Mouse (Mus musculus) olfactory bulb, adult 2 months (tissue): ENCODE results near the gene Zfp706. TPM values are rescaled to one million over a fixed set of nuclear protein-coding genes. Genes with fewer than 3 reads are reported as not detected.

Source experiments
- H3K27ac ChIP-seq: fragments of 200-500 bp; 2 replicates; pipeline ENCODE4 v1.5.1; 2012; ENCODE audit warnings: low read depth, low read length; ENCODE audit not compliant: insufficient read depth
- H3K4me1 ChIP-seq: fragments of 200-500 bp; 2 replicates; pipeline ENCODE4 v1.6.1; 2012; ENCODE audit warnings: low read length; ENCODE audit not compliant: control insufficient read depth, insufficient read depth
- H3K4me3 ChIP-seq: fragments of 200-500 bp; 2 replicates; pipeline ENCODE4 v1.5.1; 2012; ENCODE audit warnings: mild to moderate bottlenecking, low read depth, low read length, moderate library complexity; ENCODE audit not compliant: insufficient read depth
- CTCF ChIP-seq: fragments of 200-500 bp; IDR thresholded peaks from 2 replicates; pipeline ENCODE4 v1.5.1; 2012; ENCODE audit warnings: low read depth, mild to moderate bottlenecking, low read length, moderate library complexity; ENCODE audit not compliant: insufficient read depth
- POLR2A ChIP-seq: fragments of 200-500 bp; IDR thresholded peaks from 2 replicates; pipeline ENCODE4 v1.6.1; 2012; ENCODE audit warnings: mild to moderate bottlenecking, low read depth, low read length, moderate library complexity; ENCODE audit not compliant: insufficient read depth
- WGBS: fragments of 180-500 bp; shearing (Covaris S2); methylation state at CpG from one replicate; pipeline ENCODE4 v1.1.7; 2018; 5-methylcytosine and 5-hydroxymethylcytosine counted together
- polyA plus RNA-seq: library from polyadenylated mRNA; stranded (reverse); fragments of >200 nt; gene quantifications from 2 replicates; pipeline ENCODE4 v1.2.4, GENCODE M21; 2012; ENCODE audit warnings: low replicate concordance; ENCODE audit not compliant: missing spikeins, insufficient read depth, insufficient read length

The Zfp706 gene
- polyA plus RNA-seq, 1 experiment: not detected

DNA sequence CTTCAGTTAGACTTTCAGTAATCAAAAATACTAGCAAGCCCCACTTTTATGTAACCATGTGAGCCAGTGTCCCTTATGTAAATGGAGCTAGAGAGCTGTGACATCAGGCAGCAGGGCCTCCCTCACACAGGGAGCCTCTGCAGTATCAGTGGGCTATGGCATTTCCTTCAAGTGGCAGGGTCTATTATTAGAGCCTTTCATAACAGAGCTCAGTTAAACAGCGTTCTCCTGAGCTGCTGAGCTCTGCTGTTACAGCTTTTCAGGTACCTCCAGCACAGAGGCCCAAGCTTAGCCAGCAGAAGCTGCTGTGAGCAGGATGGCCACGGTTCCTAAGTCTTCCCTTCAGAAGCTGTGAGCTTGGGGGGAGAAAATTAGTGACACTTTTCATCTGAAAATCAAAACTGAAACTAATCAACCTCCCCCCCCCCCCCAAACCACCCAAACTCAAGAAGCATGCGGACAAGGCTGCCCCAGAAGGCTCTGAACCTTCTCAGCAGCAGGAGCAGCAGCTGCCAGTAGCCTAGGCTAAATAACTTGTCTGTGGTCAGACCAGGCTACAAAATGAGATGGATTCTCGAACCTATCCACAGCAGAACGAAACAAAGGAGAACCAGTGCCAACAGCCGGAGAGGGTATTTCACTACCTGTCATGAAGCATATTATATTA, 20.2 kb downstream of the Zfp706 start:
- Histone ChIP-seq H3K27ac (peak overlapping the region; percentile 6; the same call in 1 of the 2 replicates), H3K4me1 (peaks cover 4% of the 10 kb centered on the region; the same call in 1 of the 2 replicates), H3K4me3 (no peak overlapping the region)
- TF ChIP-seq CTCF: no peak
- TF ChIP-seq POLR2A: no peak
- 49% methylated on average over 6 of the region's 6 CpGs for WGBS

DNA sequence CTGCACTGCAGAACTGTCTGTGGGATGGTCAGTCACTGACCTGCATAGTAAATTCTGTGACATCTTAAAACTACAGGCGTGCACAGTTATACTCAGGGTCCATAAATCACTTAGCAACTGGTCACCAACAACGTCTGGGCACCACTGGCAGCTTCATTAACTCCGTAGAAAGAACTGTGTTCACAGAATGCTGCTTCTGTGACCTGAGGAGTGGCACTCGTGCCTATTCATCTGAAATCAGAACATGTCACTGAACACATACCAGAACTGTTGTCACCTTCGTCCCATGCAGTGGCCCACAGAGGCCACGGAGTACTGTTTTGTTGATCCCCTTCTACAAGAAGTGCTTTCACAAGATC, 22.0 kb downstream of the Zfp706 start:
- WGBS: 74% methylated on average over 6 of the region's 6 CpGs
- Histone ChIP-seq H3K4me3 (no peak overlapping the region), H3K27ac (no peak overlapping the region), H3K4me1 (peaks cover 4% of the 10 kb centered on the region; the same call in 1 of the 2 replicates)
- no peak for TF ChIP-seq POLR2A
- TF ChIP-seq CTCF: no peak

DNA sequence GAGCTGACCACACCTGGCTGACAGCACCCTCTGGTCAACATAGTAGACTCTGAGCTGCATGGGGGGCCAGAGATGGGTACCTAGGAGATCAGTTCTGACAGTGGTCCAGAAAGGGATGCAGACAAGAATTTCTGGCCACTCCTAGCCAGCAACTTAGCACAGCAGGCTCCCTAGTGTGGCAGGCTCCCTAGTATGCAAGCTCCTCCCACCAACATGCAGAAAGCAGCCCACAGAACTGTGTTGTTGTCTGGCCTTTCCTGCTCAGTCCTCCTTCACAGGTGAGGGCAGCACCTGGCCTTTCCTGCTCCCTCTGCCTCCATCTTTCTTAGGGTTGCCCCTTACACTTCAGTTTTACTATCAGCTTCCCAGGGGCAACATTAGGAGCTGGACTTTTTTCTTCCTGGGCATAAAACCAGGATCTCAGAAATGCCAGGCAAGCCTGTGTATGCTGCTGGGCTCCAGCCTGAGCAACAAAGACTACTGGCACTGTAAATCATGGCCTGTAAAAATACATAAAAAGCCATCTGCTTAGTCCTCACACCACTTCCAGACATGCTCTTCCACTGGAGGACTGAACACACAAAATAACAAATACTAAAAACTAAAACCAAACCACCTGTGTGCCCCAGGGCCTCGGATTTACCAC, 22.5 kb downstream of the Zfp706 start:
- no peak overlapping the region for H3K4me3 ChIP-seq
- TF ChIP-seq POLR2A (no peak), CTCF (no peak)
- no peak overlapping the region for H3K27ac ChIP-seq
- H3K4me1 ChIP-seq: peaks cover 7% of the 10 kb centered on the region; the same call in 1 of the 2 replicates
- 76% methylated on average over 1 of the region's 1 CpGs for WGBS

- TF ChIP-seq CTCF: no peak
- TF ChIP-seq POLR2A: no peak
- 79% methylated on average over 3 of the region's 3 CpGs for WGBS
- no peak overlapping the region for H3K4me3 ChIP-seq
- H3K4me1 ChIP-seq: peaks cover 19% of the 10 kb centered on the region
- no peak overlapping the region for H3K27ac ChIP-seq
These were observed 24.1 kb downstream of the Zfp706 start for GRCm38 (mm10) chr15:36983455-36983854.

- TF ChIP-seq CTCF (no peak), POLR2A (no peak)
- 47% methylated on average over 8 of the region's 8 CpGs for WGBS
- Histone ChIP-seq H3K4me3 (no peak overlapping the region), H3K27ac (no peak overlapping the region), H3K4me1 (peaks cover 15% of the 10 kb centered on the region)
These were observed 27.3 kb downstream of the Zfp706 start for GRCm38 (mm10) chr15:36980238-36980637.

DNA sequence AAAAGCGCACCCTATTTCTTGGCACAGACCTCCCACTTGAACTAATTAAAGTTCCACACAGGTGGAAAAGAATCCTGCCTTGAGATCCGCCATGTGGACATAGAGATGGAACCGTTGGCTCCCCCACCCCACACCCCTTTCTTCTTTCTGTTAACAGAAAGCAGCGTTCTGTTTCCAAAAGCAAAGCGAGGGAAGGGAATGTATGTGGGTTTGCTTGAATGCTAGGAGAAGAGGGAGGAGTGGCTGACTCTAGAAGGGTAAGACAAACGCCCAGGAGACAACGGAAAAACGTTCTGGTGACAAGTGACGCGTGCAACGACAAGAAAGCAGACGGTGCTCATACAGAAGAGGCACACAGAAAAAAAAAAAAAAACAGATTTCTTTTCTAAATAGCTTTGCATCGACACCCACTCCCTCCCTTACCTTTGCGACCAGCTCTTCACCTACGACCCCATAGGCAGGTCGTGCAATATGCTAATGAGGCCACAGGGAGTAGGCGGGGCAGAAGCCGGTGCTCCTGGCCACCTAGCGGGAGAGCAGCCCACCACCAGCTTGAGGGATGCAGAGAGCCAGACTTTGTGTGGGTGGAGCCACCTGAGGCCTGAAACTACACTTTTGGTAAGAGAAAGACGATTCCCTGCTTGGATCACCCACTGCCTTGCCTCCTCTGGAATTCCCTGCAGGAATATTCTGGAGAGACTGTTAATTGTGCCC, 27.9 kb downstream of the Zfp706 start:
- H3K27ac ChIP-seq: peak overlapping the region; percentile 35; the same call in 1 of the 2 replicates
- peak overlapping the region; percentile 44 for H3K4me3 ChIP-seq
- TF ChIP-seq CTCF: 0 out of 2 replicates have a peak, but pooled peaks have one; percentile 16
- TF ChIP-seq POLR2A: no peak
- peaks cover 15% of the 10 kb centered on the region for H3K4me1 ChIP-seq
- 2% methylated on average over 20 of the region's 20 CpGs for WGBS

GRCm38 (mm10) chr15:36979159-36979487, 28.4 kb downstream of the Zfp706 start:
- Histone ChIP-seq H3K4me1 (peaks cover 15% of the 10 kb centered on the region), H3K27ac (0 out of 2 replicates have a peak overlapping the region, but pooled peaks have one; percentile 35), H3K4me3 (peak overlapping the region; percentile 44)
- 11% methylated on average over 5 of the region's 5 CpGs for WGBS
- TF ChIP-seq POLR2A: no peak
- no peak for TF ChIP-seq CTCF

- 74% methylated on average over 8 of the region's 8 CpGs for WGBS
- TF ChIP-seq POLR2A (no peak), CTCF (no peak)
- no peak overlapping the region for H3K4me3 ChIP-seq
- H3K4me1 ChIP-seq: peaks cover 24% of the 10 kb centered on the region
- H3K27ac ChIP-seq: no peak overlapping the region
These were observed 29.8 kb downstream of the Zfp706 start for GRCm38 (mm10) chr15:36977823-36978222.

GRCm38 (mm10) chr15:36975690-36976089, 31.9 kb downstream of the Zfp706 start:
- Histone ChIP-seq H3K4me1 (peaks cover 32% of the 10 kb centered on the region), H3K27ac (no peak overlapping the region), H3K4me3 (no peak overlapping the region)
- 91% methylated on average over 5 of the region's 5 CpGs for WGBS
- TF ChIP-seq POLR2A: no peak
- no peak for TF ChIP-seq CTCF
